In the genomic region with DNA sequence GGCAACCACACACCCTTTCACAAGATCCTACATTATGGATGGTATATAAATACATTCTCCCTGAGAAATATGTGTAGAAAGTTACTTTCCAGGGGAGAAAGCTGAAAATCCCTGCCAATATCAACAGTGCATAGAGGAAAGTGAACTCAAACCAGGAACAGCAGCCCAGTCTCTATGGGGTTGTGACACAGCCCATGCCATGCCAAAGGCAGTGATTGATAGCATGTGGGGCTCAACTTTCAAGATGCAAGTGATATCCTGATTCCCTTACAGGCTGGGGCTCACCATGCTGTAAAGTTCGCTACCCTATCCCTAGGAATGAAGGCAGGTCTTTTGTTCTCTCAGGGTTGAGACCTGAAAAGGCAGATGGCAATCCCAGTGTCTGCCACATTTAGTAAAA, we compare ENCODE assay signal across 15 mouse cellular contexts.
"Had no signal": no experiment of that assay in that cellular context is flagged by ENCODE, and none has a peak within 500 bp of the region (broad histone marks: within the 10 kb centered on the region; RNA-seq: fewer than 3 reads in every experiment).

No protein-coding gene starts in this region.

- ATAC-seq: lung, postnatal 0 days had no signal

- H3K27me3 ChIP-seq: liver, embryonic 15.5 days; megakaryocyte, embryonic 14.5 days; midbrain, embryonic 12.5 days; stomach, embryonic 15.5 days had no signal

- H3K4me2 ChIP-seq: liver, embryonic 11.5 days; liver, embryonic 15.5 days; midbrain, embryonic 12.5 days; stomach, embryonic 15.5 days had no signal

- H3K36me3 ChIP-seq: limb, embryonic 10.5 days; liver, embryonic 15.5 days; midbrain, embryonic 12.5 days; stomach, embryonic 15.5 days had no signal

- H3K9me3 ChIP-seq: limb, embryonic 10.5 days; liver, embryonic 15.5 days; midbrain, embryonic 12.5 days; stomach, embryonic 15.5 days had no signal

- DNase-seq: kidney, postnatal 10 days; kidney, postnatal 4 days; lung, adult 2 months; lung, postnatal 4 days; right cerebral cortex, postnatal 14 days; thymus, adult 2 months; thymus, postnatal 25 days had no signal

- H3K9ac ChIP-seq: liver, embryonic 15.5 days; midbrain, embryonic 12.5 days; stomach, embryonic 15.5 days had no signal

- H3K27ac ChIP-seq: layer of hippocampus, adult 2 months; limb, embryonic 10.5 days; liver, embryonic 15.5 days; midbrain, embryonic 12.5 days; stomach, embryonic 15.5 days had no signal

- H3K4me3 ChIP-seq: layer of hippocampus, adult 2 months; limb, embryonic 10.5 days; liver, embryonic 15.5 days; megakaryocyte, embryonic 14.5 days; midbrain, embryonic 12.5 days; stomach, embryonic 15.5 days had no signal

- H3K4me1 ChIP-seq: limb, embryonic 10.5 days; liver, embryonic 15.5 days; megakaryocyte, embryonic 14.5 days; midbrain, embryonic 12.5 days; stomach, embryonic 15.5 days had no signal
